In genomic region chr11:88489985-88490384, GRCm38 (mm10) we compare ENCODE assay signal across 12 mouse cellular contexts.
DNase-seq lines count a peak whose midpoint lies in the region; ATAC-seq lines count a peak whose summit lies in the region.
"Had no signal": no experiment of that assay in that cellular context is flagged by ENCODE, and none has a peak within 500 bp of the region (broad histone marks: within the 10 kb centered on the region; RNA-seq: fewer than 3 reads in every experiment).

No protein-coding gene starts in this region.

- H3K9me3 ChIP-seq in neural tube, embryonic 13.5 days, result no peaks in the 10 kb centered on the region
- H3K9me3 ChIP-seq in hindbrain, embryonic 16.5 days (ENCODE audit: control insufficient read depth, low read length), result no peaks in the 10 kb centered on the region
- H3K9me3 ChIP-seq: intestine, embryonic 15.5 days; limb, embryonic 13.5 days had no signal

- peak overlapping the region; percentile 26; the same call in 1 of the 2 replicates for H3K9ac ChIP-seq in neural tube, embryonic 13.5 days
- no peak overlapping the region for H3K9ac ChIP-seq in hindbrain, embryonic 16.5 days (ENCODE audit: low read depth, low read length)
- H3K9ac ChIP-seq: intestine, embryonic 15.5 days; limb, embryonic 13.5 days had no signal

- H3K4me3 ChIP-seq in neural tube, embryonic 13.5 days, result no peak overlapping the region
- no peak overlapping the region for H3K4me3 ChIP-seq in hindbrain, embryonic 16.5 days (ENCODE audit: low read length)
- H3K4me3 ChIP-seq: intestine, embryonic 15.5 days; limb, embryonic 13.5 days had no signal

- 0 out of 2 replicates have a peak, but pooled peaks have one; percentile 31 for ATAC-seq in frontal cortex, adult (ENCODE audit: low TSS enrichment)
- ATAC-seq in neural tube, embryonic 13.5 days (ENCODE audit: low read depth), result no peak
- ATAC-seq in hindbrain, embryonic 16.5 days, result no peak
- ATAC-seq: intestine, embryonic 15.5 days had no signal

- H3K27me3 ChIP-seq in neural tube, embryonic 13.5 days, result no peaks in the 10 kb centered on the region
- no peaks in the 10 kb centered on the region for H3K27me3 ChIP-seq in hindbrain, embryonic 16.5 days (replicated peaks; ENCODE audit: control insufficient read depth, insufficient read depth, low read length)
- H3K27me3 ChIP-seq: intestine, embryonic 15.5 days had no signal

- H3K36me3 ChIP-seq in neural tube, embryonic 13.5 days, result no peaks in the 10 kb centered on the region
- H3K36me3 ChIP-seq in hindbrain, embryonic 16.5 days (ENCODE audit: control insufficient read depth, insufficient read depth, low read length), result no peaks in the 10 kb centered on the region
- H3K36me3 ChIP-seq: intestine, embryonic 15.5 days had no signal

- H3K4me1 ChIP-seq in neural tube, embryonic 13.5 days (replicated peaks), result peaks cover 66% of the 10 kb centered on the region
- peaks cover 40% of the 10 kb centered on the region for H3K4me1 ChIP-seq in hindbrain, embryonic 16.5 days (ENCODE audit: control insufficient read depth, insufficient read depth, low read depth, low read length)

- H3K27ac ChIP-seq in neural tube, embryonic 13.5 days (replicated peaks), result peak overlapping the region; percentile 74
- peak overlapping the region; percentile 75 for H3K27ac ChIP-seq in hindbrain, embryonic 16.5 days (ENCODE audit: low read depth, low read length)
- H3K27ac ChIP-seq: intestine, embryonic 15.5 days; limb, embryonic 13.5 days had no signal

- 82% methylated on average over 4 of the region's 4 CpGs for WGBS in neural tube, embryonic 13.5 days
- whole genome bisulfite sequencing in hindbrain, embryonic 16.5 days, result 66% methylated on average over 4 of the region's 4 CpGs

- no peak for DNase-seq in frontal cortex, postnatal 10 days (ENCODE audit: low spot score in 2 of 2)
- no peak for DNase-seq in neural tube, embryonic 10.5 days (ENCODE audit: extremely low spot score, low spot score)
- no peak for DNase-seq in thymus, postnatal 0 days (ENCODE audit: low spot score)
- DNase-seq in spleen, adult 12 weeks (ENCODE audit: low spot score), result no peak
- no peak for DNase-seq in spleen, postnatal 4 days (ENCODE audit: low spot score in 2 of 2)
- DNase-seq: spleen, adult 18-20 months; thymus, postnatal 14 days had no signal

- H3K4me2 ChIP-seq in neural tube, embryonic 13.5 days, result 0 out of 2 replicates have a peak overlapping the region, but pooled peaks have one; percentile 3
- H3K4me2 ChIP-seq in hindbrain, embryonic 16.5 days (ENCODE audit: low read length), result no peak overlapping the region
- H3K4me2 ChIP-seq: intestine, embryonic 15.5 days; limb, embryonic 13.5 days had no signal
